Mouse (Mus musculus) lung, postnatal 10 days (tissue): ENCODE data around the gene Nono.

Experiments
- DNase-seq: peaks from one replicate; pipeline ENCODE4 v3.0.0; 2021

The Nono gene

GRCm38 (mm10) chrX:101486487-101487152 is 57.5 kb downstream of the Nono start:
- DNase-seq = peak; percentile 63
